Mouse (Mus musculus) gastrocnemius, postnatal 36 days (tissue): ENCODE data around the gene Mrpl43. TPM values are rescaled to one million over a fixed set of nuclear protein-coding genes. Genes with fewer than 3 reads are reported as not detected.
A peak's percentile ranks its signal among the peaks of the same experiment; 100 is the strongest.
"Not testable (repeated sequence)": the region's sequence is repeated elsewhere in the genome, so short reads cannot be mapped to it uniquely, and the experiment has no call there.

ENCODE experiments used
- DNase-seq, 2 experiments: peaks; one replicate each; pipeline ENCODE4 v3.0.0; 2022
- intact Hi-C: fragments of 180-260 bp; cut with DNase I; formaldehyde crosslinking; loops from one replicate; pipeline ENCODE4 v1.15.1; 2025
- long read RNA-seq, 2 experiments: library from polyadenylated mRNA; stranded (forward); transcript quantifications; one replicate each; pipeline ENCODE4 v2.0.0; 2021
- total RNA-seq, 2 experiments: library from RNA; stranded (reverse); gene quantifications; 2 replicates each; pipeline ENCODE4 v1.2.3; 2021

The Mrpl43 gene
- total RNA-seq: 10 to 100 TPM; 33.7 to 35.1 TPM
- long read RNA-seq, experiment 1, transcript Mrpl43-201 (3 exons, 1,398 nt): major isoform, 53 of 63 reads
- long read RNA-seq, experiment 1, partial matches to known transcripts: 1 of 63 reads
- long read RNA-seq, experiment 1, other reads (novel, unspliced or antisense): 9 of 63 reads
- long read RNA-seq, experiment 2, transcript Mrpl43-201 (3 exons, 1,398 nt): major isoform, 59 of 69 reads
- long read RNA-seq, experiment 2, partial matches to known transcripts: 1 of 69 reads
- long read RNA-seq, experiment 2, other reads (novel, unspliced or antisense): 9 of 69 reads

DNA sequence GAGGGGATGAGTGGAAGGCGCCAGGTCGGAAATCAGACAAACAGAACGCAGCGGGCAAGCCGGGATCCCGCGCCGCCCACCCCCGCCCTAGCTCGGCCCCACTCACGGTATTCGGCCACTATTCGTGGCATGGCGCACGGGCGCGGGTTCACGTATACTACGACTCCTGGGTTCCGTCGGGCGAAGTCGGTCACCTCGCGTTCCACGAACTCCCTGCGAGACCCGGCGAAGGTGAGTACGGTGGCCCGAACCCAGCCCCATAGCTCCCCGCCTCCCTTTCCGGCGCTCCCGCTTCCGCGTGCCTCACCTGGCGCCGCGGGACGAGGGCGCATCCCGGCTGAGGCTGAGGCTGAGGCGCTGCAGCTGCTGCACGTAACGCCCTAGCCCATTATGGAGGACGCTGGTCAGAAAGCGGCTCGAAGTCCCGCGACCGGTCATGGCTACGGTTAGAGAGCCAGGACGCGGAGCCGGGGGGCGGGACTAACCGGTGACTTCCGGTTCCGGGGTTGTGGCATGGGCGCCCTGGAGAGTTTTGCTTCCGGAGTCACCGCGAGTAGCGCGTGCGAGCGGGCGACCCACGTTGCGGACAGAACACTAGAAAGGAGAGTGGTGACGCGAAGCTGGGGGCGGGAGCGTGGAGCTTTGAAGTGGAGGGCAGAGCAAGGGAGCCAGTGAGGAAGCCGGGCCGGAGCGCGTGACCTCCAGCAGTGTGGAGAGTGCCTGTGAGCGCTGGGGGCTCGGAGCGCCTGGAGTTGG, at the start of gene Mrpl43:
Mrpl43 (minus strand) TSS at position 486 of the 756 bp plus-strand sequence.
- intact Hi-C loops: no loop called here
- DNase-seq: peak; percentile 96 to 97

DNA sequence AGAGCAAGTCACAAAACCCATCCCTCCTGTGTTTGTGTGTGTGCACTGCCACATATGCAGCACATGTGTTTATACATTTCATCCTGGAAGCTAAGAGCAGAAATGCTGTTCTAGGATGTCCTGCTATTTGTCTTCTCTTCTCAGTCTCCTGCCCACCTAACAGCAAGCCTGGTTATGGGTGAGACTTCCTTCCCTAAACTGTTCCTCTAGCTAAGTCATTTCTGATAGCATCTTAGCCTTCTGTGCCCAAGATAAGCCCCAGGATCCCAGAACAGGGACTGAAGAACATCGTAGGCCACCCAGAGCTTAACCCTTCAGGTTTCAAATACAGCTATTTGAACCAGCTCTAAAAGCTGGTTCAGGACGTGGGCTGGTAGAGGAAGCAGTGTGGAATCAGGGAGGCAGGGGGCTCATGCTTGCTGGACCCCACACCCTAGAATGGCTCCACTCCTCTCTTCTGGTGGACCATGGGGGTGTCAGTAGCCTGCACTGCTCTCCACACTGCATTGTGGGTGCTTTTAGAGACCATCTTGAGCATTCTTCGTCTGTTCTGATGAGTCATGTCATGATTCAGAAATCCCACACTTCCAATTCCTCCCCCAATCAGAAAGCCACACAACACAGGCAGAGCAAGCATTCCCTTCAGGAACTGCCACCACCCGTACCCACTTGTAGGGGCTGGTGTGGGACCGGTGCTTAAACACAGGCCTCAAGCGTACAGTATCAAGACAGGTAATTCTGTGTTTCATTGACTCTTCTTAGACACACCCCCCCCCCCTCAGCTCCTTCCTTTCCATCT, 48.8 kb upstream of the Mrpl43 start:
- intact Hi-C loops: no loop called here
- DNase-seq: no peak

DNA sequence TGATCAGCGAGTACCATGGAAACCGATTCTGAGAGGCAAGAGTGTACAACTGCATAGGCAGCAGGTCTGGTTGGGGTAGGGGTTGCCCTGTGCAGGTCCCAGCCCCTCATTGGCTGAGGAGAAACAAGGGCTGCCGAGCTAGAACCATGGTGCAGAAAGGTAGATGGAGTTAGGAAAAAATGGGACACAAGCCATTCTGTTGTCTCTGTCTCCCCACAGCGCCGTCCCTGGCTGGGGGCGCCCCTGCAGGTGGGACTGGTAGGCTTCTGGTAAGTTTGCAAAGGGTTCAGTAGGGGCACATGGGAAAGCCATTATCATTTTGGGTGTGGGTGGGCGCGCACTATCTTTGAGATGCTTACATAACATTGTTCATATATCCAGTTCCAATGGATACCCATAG, 47.2 kb upstream of the Mrpl43 start:
- no peak for DNase-seq
- intact Hi-C loops: no loop called here

DNA sequence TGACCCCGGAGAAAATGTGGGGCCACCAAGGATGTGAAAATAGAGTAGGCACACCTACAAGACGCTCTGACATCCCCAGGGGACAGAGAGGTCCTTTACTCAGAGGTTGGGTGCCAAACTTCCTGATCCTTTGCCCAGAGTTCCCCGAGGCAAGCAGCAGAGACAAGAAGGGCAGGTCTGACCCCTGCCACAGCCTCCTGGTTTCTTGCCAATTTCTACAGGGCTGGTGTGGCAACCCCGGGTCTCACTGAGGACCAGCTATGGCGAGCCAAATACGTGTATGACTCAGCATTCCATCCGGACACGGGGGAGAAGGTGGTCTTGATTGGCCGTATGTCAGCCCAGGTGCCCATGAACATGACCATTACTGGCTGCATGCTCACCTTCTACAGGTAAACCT, 43.3 kb upstream of the Mrpl43 start:
- no peak for DNase-seq
- intact Hi-C loops: no loop called here

DNA sequence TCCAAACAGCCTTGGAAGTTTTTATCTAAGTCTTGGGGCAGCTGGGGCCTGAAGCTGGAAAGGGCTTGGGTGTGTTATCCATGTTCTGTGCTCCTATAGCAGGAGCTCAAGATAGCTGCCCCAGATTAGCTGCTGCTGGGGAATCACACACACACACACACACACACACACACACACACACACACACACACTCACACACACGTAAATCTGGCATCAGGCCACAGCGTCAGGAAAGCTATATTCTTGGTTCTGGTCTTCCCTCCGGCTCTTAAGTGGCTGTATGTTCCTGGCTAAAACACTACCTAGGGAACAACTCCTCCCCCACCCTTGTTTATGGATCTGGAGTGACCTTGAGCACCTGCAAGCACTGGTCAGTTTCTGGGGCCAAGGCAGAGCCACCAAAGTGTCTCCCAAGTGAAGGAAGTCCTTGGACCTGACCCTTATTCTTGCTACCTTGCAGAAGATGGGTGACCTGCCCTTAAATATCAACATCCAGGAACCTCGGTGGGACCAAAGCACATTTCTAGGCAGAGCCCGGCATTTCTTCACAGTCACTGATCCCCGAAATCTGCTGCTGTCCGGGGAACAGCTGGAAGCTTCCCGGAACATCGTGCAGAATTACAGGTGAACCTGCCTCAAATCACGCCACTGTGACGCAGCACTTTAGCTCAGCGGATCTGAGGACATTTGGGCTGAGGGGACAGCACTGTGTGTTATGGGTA, 42.6 kb upstream of the Mrpl43 start:
- DNase-seq: no peak
- intact Hi-C loops: no loop called here

DNA sequence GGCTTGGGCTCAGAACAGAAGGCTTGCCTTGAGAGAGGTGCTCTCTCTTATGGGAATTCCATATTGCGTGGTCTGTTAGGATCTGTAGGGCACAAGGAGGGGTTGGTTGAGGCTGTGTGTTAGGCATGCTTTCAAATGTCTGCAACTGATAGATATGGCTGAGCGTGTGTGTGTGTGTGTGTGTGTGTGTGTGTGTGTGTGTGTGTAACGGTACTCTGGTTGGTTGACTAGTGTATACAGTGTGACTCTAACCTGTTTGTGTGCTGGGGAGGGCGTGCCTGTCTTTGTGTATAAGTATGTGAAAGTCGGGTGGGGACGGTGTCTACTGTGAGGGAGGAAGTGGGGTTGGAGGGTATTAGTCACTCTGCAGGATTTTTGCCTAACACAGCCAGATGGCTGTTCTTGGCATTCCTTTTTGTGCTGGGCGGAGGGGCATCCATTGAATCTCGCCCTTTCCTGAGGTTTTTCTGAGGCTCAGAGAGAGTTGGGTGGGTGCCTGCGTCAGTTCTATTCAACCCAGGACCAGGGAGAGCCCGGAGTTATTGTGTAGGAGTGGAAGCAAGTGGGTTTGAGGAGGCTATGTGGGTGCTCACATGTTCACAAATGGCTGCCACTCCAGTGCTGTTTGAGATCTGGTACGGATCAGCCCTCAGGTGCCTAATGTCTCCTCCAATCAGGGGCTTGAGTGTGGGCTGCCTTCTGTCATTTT, 41.8 kb upstream of the Mrpl43 start:
- intact Hi-C loops: no loop called here
- DNase-seq: peak in 1 of 2 experiments; percentile 40

DNA sequence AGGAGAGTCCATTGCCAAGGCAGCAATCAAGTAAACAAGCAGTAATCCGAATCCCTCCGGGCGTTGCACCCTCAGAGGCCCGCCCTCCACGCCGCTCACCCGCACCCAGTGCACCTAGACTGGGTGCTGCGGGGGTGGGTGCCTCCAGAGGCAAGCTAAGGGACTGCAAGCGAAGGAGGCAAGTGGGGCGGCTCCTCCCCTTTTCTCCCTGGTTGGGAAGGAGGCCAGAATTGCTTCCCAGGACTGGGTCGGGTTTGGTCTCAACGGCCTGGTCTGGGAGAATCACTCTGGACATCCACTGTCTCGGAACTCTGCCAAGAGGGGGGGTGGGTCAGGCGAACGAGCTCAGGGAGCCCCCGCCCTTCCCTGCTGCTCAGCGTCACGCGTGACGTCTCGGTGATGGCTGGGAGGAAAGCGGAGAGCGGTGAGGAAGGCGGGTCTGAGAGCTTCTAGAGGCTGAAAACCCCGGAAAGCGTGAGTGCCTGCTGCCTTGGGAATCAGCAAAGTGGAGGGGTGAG, 41.2 kb upstream of the Mrpl43 start, which contains the start of gene Sfxn3:
Sfxn3 (plus strand) TSS at position 87 of the 518 bp plus-strand sequence.
- DNase-seq: peak; percentile 94 to 98
- intact Hi-C loops: no loop called here

DNA sequence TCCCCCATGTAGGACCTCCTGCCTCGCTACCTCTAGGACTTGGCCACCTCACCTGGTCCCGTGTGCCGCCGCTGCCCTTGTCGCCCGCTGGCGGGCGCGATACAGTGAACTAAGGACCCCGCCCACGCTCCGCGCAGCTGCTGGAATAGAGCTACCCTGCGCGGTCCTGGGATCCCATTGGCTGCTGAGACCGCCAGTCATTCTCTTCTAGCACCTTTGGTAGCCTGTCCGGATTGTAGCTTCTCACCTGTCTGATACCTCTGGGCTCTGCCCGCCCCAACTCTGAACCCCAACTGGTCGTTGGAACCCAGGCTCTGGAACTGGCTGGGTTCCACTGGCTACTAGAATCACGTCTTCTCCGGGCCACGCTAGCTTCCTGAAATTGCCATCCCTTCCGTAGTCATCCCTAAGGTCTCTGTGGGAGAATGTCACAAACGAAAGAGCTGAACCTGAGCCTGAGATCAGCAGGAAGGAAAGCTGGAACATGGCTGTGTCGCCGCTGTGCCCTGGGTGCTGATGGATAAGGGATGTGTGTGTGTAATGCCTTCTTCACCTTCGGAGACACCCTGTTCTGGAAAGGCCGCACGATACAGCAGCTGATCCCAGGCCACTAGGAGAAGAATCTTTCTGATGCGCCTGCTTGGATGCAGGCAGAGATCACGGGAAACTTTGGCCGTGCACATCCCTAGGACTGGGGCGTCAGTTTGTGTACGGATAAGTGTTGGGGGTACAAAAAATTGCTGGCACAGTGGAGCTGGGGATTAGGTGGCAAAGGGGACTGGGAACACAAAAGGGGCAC, 40.5 kb upstream of the Mrpl43 start:
- intact Hi-C loops: no loop called here
- peak; percentile 80 to 84 for DNase-seq

DNA sequence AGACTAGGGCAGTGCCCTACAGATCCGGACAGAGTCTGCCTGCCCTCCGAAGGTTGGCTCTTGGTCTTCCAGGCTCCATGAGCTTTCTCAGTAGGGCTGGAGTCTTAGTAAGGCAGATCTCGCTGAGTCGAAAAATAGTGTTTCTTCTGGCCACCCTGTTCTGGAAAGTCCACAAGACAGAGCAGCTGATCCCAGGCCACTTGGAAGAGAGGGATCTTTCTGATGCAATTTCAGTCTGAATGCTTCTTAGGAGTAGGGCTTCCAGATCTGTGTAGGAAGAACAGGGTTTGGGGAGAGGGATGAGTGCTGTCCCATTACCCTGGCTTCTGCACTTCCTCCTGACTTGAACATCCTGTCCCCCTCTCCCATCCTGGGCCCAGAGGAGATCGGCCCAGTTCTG, 39.4 kb upstream of the Mrpl43 start, which contains the start of gene Pdzd7:
Pdzd7 (minus strand) TSS at position 67 of the 400 bp plus-strand sequence.
- no peak for DNase-seq
- intact Hi-C loops: no loop called here

DNA sequence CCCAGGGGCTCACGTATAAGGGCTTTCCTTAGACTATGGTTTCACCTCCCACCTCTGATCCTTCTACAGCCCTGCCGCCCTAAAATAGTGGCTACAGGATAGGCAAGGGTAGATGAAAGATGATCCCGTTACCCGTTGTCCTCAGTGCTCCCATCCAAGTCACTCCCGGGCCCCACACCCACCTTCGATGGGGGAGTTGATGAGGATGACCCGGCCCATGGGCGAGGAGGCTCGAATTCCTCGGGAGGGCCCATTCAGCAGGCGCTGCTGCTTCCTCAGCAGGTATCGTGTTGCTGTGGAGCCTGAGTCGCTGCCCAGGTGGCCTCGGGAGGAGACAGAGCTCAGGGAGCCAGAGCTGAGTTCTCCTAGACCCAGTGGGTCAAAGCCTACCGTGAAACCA, 39.0 kb upstream of the Mrpl43 start:
- DNase-seq: peak; percentile 47 to 60
- intact Hi-C loops: no loop called here

DNA sequence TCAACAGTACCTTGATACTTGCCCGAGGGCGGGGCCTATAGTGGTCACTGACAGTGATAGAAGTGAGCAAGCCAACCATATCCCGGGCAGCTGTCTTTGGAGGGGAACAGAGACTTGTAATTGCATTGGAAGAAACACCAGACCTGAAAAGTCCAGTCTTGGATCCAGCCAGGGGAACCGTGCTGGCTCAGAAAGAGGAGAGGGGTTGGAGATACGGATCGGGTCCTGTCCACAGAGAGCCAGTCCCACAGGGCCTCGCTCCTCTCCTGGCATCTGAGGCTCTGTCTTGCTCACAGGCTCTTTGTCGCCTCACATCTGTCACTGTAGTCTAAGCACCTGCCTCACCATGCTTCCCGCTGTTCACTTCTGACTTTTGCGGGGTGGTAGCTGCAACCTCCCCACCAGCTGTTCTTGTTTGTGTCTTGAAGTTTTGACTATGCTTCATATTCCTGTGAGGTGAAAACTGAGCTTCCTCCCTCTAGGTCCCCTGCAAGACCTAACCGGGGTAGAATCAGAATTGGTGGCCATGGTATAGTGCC, 38.2 kb upstream of the Mrpl43 start:
- peak; percentile 7 to 29 for DNase-seq
- intact Hi-C loops: no loop called here

DNA sequence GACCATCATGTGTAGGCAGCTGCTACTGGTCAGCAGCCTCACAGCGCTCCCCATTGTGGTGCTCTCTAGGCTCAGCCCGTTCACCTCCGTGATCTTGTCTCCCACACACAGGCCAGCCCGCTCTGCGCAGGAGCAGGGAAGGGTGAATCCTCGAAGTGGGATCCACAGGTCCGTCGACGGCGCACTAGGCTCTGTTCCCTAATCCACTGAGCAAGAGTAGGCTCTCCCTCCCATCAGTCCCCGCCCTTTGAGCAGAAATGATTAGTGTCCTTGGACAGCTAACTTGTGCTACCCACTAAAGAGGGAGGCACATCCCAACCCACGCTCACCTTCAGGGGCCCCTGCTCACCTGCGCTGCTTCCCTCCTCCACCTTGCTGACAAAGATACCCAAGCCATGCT, 34.0 kb upstream of the Mrpl43 start:
- intact Hi-C loops: no loop called here
- no peak for DNase-seq

DNA sequence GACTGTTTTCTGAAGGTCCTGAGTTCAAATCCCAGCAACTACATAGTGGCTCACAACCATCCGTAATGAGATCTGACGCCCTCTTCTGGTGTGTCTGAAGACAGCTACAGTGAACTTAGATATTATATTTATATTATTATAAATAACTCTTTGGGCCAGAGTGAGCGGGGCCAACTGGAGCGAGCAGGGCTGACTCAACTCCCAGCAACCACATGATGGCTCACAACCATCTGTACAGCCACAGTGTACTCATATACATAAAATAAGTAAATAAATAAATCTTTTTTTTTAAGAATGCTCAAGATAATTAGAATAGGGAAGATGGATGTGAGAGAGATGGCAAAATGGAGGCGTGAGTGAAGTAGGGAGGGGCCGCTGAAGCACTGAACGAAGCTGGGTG, 32.0 kb upstream of the Mrpl43 start:
- DNase-seq, intact Hi-C loops: not testable (repeated sequence)

DNA sequence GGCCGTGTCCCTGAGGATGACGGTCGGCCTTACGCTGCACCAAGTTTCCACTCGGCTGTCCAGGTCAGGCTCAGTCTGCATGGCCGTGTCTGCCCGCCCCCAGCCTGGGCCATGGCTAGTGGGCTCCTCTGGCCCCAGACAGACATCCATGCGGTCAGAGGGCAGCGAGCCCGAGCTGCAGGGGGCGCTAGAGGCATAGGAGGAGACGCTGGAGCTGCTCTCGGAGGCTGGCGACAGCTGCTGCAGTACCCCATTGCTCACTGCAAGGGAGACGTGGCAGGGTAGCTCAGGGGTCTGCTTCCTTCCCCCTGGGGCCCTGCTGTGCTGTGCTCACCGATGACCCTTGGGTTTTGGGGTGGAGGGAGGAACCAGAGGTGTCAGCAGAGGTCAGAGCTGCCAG, 30.6 kb upstream of the Mrpl43 start:
- intact Hi-C loops: no loop called here
- DNase-seq: peak; percentile 59 to 66

DNA sequence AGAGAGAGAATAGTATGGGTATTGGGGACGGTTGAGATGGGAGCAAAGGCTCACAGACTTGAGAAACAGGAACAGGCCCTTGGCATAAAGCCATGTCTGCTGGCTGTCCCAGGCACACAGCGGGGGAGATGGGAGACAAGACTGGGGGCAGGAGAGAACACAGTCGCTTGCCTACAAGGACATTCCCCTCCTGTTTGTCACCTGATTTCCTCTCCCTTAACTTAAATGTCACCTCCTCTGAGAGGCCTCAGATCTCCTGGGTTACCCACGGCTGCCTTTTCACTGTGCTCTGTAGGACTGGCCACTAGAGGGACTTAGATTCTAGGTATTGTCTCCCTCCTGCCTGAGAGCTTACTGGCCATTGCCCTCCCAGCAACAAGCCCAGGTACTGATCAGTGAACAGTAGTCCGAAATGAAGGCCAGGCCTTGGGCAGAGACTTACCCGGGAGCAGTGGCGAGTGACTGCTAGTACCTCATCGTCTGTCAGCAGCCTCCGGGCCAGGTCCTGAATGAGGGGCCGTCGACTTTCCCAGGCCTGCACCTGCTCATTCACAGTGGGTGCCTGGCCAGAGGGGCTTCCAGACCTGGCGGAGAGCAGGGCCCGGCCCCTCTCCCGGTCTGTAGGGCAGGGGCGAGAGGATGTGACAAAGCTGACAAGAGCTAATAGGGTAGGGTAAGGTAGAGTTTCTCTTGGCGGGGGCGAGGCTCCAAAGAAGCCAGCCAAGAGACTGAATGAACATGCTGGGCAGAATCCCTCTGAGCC, 26.5 kb upstream of the Mrpl43 start:
- DNase-seq: peak in 1 of 2 experiments; percentile 22
- intact Hi-C loops: no loop called here

DNA sequence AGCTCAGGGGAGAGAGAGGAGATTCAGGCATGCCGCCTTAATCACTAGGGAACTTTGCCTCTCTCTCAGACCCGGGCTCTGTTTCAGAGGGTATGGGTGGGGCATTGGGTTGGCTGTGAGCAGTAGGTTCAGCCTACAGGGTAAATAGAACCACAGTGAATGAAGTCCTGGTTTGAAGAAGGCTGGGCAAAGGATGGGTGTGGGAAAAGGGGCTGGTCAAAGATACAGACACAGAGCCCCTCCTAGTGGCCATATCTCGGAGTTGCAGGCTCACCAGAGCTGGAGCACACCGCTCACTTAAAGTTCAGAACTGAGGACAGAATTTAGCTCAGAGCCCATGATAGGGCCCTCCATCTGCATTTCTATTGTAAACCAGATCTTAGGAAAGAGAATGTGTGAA, 25.5 kb upstream of the Mrpl43 start:
- DNase-seq: peak; percentile 75 to 76
- intact Hi-C loops: loop anchor here (2.0 kb wide), 1 partner anchor 19 kb away; no protein-coding TSS in a partner anchor
